Mouse (Mus musculus) forebrain, embryonic 15.5 days (tissue): ENCODE results near the gene Crls1. TPM values are rescaled to one million over a fixed set of nuclear protein-coding genes. Genes with fewer than 3 reads are reported as not detected.

Experiments
- ATAC-seq: fragments of 200-750 bp; cut with Nextera tagmentation; replicated peaks from 2 replicates; pipeline ENCODE4 v1.8.0; 2017; ENCODE audit warnings: mild to moderate bottlenecking, moderate TSS enrichment, moderate library complexity
- H3K27ac ChIP-seq: fragments of 300-500 bp; sonication (generic); replicated peaks from 2 replicates; pipeline ENCODE4 v1.5.1; 2015; ENCODE audit warnings: mild to moderate bottlenecking, inconsistent platforms
- H3K27me3 ChIP-seq: fragments of 300-500 bp; sonication (generic); 2 replicates; pipeline ENCODE4 v1.6.1; 2015; ENCODE audit warnings: inconsistent platforms
- H3K36me3 ChIP-seq: fragments of 300-500 bp; sonication (generic); 2 replicates; pipeline ENCODE4 v1.6.1; 2015; ENCODE audit warnings: mild to moderate bottlenecking, inconsistent platforms
- H3K4me1 ChIP-seq: fragments of 300-500 bp; sonication (generic); 2 replicates; pipeline ENCODE4 v1.6.1; 2015; ENCODE audit warnings: inconsistent platforms
- H3K4me2 ChIP-seq: fragments of 300-500 bp; sonication (generic); replicated peaks from 2 replicates; pipeline ENCODE4 v1.6.1; 2015; ENCODE audit warnings: mild to moderate bottlenecking, inconsistent platforms
- H3K4me3 ChIP-seq: fragments of 300-500 bp; sonication (generic); 2 replicates; pipeline ENCODE4 v1.5.1; 2015; ENCODE audit warnings: mild to moderate bottlenecking, inconsistent platforms
- H3K9ac ChIP-seq: fragments of 300-500 bp; sonication (generic); replicated peaks from 2 replicates; pipeline ENCODE4 v1.6.1; 2015; ENCODE audit warnings: mild to moderate bottlenecking, inconsistent platforms
- H3K9me3 ChIP-seq: fragments of 300-500 bp; sonication (generic); 2 replicates; pipeline ENCODE4 v1.6.1; 2016; ENCODE audit warnings: inconsistent platforms
- WGBS: fragments of 180-500 bp; shearing (Covaris S2); methylation state at CpG from one replicate; pipeline ENCODE4 v1.1.7; 2015; ENCODE audit warnings: mixed read lengths; 5-methylcytosine and 5-hydroxymethylcytosine counted together
- polyA plus RNA-seq: library from polyadenylated mRNA; unstranded; fragments of >200 nt; fragmentation: Nextera tagmentation; extraction: Ambion mirVana; gene quantifications from 2 replicates; pipeline ENCODE4 v1.2.1, GENCODE M21; 2015

Gene Crls1
- polyA plus RNA-seq, result 17.3 and 20.1 TPM in 2 replicates

DNA sequence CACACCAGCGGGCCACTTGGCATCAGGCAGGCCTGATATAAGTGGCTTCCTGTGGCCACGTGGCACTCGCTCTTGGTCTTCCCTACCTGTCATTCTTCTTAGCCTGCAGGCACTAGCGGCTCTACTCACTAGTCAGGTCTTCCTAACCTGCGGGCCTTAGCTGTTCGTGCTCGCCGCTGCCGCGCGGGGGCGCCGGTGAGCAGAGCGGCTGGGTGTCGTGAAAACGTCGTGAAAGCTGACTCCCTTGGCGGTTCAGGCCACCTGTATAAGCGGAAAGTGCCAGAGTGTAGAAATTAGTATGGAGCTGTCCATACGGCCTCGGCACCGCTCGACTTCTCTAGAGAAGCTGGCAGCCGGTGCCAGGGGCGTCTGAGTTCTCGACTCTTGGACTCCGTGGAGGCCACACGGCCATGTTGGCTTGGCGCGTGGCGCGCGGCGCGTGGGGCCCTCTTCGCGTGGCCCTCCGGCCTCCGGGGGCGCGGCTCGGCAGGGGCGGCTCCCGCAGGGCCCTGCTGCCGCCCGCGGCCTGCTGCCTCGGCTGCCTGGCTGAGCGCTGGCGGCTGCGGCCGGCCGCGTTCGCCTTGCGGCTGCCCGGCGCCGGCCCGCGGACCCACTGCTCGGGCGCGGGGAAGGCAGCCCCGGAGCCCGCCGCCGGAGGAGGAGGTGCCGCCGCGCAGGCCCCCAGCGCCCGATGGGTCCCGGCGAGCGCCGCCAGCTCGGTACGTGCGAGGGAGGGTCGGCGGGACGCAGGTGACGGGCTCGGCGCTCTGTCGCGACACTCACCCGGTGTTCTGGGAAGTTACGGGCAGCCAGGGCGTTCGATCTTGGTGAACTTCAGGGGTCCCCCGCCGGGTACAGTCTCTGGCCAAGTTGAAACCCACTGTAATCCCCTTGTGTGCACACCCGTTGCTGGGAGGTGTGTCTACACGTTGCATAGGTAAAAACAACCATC, at the start of gene Crls1:
Gene Crls1, plus strand, starts transcription at position 260 of the 952 bp plus-strand sequence.
- peaks cover 12% of the 10 kb centered on the region; the same call in 1 of the 2 replicates for H3K36me3 ChIP-seq
- peak; percentile 93 for ATAC-seq
- peaks cover 25% of the 10 kb centered on the region for H3K4me1 ChIP-seq
- H3K4me3 ChIP-seq, result peak within 1 kb of the TSS; percentile 99
- H3K9ac ChIP-seq, result peak within 1 kb of the TSS; percentile 88
- peak within 1 kb of the TSS; percentile 80 for H3K4me2 ChIP-seq
- WGBS, result under 1% methylated on average over 92 of the region's 96 CpGs
- no peaks in the 10 kb centered on the region for H3K27me3 ChIP-seq
- H3K9me3 ChIP-seq, result no peaks in the 10 kb centered on the region
- H3K27ac ChIP-seq, result peak within 1 kb of the TSS; percentile 92

- Histone ChIP-seq H3K9me3 (no peaks in the 10 kb centered on the region), H3K27me3 (no peaks in the 10 kb centered on the region), H3K36me3 (peaks cover 46% of the 10 kb centered on the region), H3K27ac (no peak overlapping the region), H3K4me2 (no peak overlapping the region), H3K9ac (no peak overlapping the region), H3K4me3 (no peak overlapping the region), H3K4me1 (no peaks in the 10 kb centered on the region)
- ATAC-seq, result no peak
- WGBS, result 86% methylated on average over 2 of the region's 2 CpGs
These were observed 43.5 kb upstream of the Crls1 start for GRCm38 (mm10) chr2:132802976-132803375.

GRCm38 (mm10) chr2:132815608-132816314, 30.7 kb upstream of the Crls1 start, which contains the start of the genes Trmt6 and Mcm8:
Trmt6 (minus strand) TSS chr2:132816055.
Mcm8 (plus strand) TSS chr2:132816141.
- peak within 1 kb of the TSS; percentile 69 for H3K9ac ChIP-seq
- peak within 1 kb of the TSS; percentile 36 for H3K27ac ChIP-seq
- peaks cover 20% of the 10 kb centered on the region for H3K4me1 ChIP-seq
- peaks cover 16% of the 10 kb centered on the region for H3K36me3 ChIP-seq
- under 1% methylated on average over 59 of the region's 59 CpGs for WGBS
- H3K4me2 ChIP-seq, result peak within 1 kb of the TSS; percentile 88
- ATAC-seq, result peak; percentile 100
- H3K9me3 ChIP-seq, result no peaks in the 10 kb centered on the region
- H3K27me3 ChIP-seq, result no peaks in the 10 kb centered on the region
- H3K4me3 ChIP-seq, result peak within 1 kb of the TSS; percentile 84

GRCm38 (mm10) chr2:132841071-132841470, 5.4 kb upstream of the Crls1 start:
- WGBS, result 79% methylated on average over 4 of the region's 4 CpGs
- Histone ChIP-seq H3K9me3 (no peaks in the 10 kb centered on the region), H3K27me3 (no peaks in the 10 kb centered on the region), H3K4me3 (no peak overlapping the region), H3K36me3 (no peaks in the 10 kb centered on the region), H3K4me1 (no peaks in the 10 kb centered on the region; the same call in 1 of the 2 replicates), H3K4me2 (no peak overlapping the region), H3K9ac (no peak overlapping the region), H3K27ac (peak overlapping the region; percentile 31; the same call in 1 of the 2 replicates)
- no peak for ATAC-seq

DNA sequence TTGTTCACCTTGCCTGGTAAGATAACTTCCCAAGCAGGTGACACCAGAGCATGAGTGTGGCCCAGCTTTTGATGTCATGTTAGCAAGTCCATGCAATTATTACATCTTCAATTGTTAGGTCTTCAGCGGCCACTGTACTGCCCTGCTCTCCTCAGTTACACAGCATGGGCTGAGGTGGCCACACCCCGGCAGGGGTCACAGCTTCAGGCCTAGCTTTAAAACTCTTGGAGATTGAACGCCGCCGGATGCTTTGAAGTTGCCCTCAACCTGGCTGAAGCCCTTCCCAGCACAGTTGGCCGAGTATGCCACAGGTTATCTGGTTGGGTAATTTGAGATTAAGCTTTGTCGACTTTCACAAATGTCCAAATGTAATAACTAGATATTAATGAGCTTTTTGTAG, 1.1 kb downstream of the Crls1 start:
- Histone ChIP-seq H3K27ac (no peak overlapping the region), H3K27me3 (no peaks in the 10 kb centered on the region), H3K4me2 (peak overlapping the region; percentile 80), H3K4me1 (peaks cover 25% of the 10 kb centered on the region), H3K9me3 (no peaks in the 10 kb centered on the region), H3K9ac (peak overlapping the region; percentile 88), H3K36me3 (peaks cover 12% of the 10 kb centered on the region; the same call in 1 of the 2 replicates), H3K4me3 (peak overlapping the region; percentile 99)
- WGBS, result 43% methylated on average over 7 of the region's 7 CpGs
- no peak for ATAC-seq

GRCm38 (mm10) chr2:132848361-132848760, 1.9 kb downstream of the Crls1 start:
- peaks cover 12% of the 10 kb centered on the region; the same call in 1 of the 2 replicates for H3K36me3 ChIP-seq
- H3K4me3 ChIP-seq, result peak overlapping the region; percentile 99; the same call in 1 of the 2 replicates
- 87% methylated on average over 4 of the region's 4 CpGs for WGBS
- no peak overlapping the region for H3K9ac ChIP-seq
- H3K9me3 ChIP-seq, result no peaks in the 10 kb centered on the region
- H3K4me2 ChIP-seq, result peak overlapping the region; percentile 80; the same call in 1 of the 2 replicates
- ATAC-seq, result no peak
- no peak overlapping the region for H3K27ac ChIP-seq
- peaks cover 25% of the 10 kb centered on the region for H3K4me1 ChIP-seq
- H3K27me3 ChIP-seq, result no peaks in the 10 kb centered on the region

DNA sequence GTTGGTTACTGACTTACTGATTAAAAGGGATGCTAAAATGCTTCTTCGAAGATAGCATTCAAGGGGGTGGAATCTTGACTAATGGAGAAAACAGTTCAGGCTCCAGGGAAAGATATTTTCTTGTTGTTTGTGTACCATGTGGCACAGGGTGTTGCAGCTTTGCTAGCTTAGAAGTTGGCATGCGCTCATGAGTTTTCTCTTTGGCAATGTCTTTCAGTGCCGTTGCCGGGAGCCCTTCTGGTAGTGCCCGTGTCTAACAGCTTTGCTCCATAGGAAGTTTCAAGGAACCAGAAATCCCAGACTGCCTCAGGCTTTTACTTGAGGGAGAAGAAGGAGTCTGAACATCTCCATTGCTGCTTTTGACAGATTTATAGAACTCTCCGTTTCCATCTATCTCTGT, 2.7 kb downstream of the Crls1 start:
- no peaks in the 10 kb centered on the region for H3K27me3 ChIP-seq
- no peak for ATAC-seq
- H3K4me2 ChIP-seq, result no peak overlapping the region
- H3K9me3 ChIP-seq, result no peaks in the 10 kb centered on the region
- no peak overlapping the region for H3K27ac ChIP-seq
- H3K36me3 ChIP-seq, result peaks cover 12% of the 10 kb centered on the region; the same call in 1 of the 2 replicates
- 67% methylated on average over 6 of the region's 6 CpGs for WGBS
- H3K9ac ChIP-seq, result no peak overlapping the region
- H3K4me3 ChIP-seq, result no peak overlapping the region
- peaks cover 25% of the 10 kb centered on the region for H3K4me1 ChIP-seq

DNA sequence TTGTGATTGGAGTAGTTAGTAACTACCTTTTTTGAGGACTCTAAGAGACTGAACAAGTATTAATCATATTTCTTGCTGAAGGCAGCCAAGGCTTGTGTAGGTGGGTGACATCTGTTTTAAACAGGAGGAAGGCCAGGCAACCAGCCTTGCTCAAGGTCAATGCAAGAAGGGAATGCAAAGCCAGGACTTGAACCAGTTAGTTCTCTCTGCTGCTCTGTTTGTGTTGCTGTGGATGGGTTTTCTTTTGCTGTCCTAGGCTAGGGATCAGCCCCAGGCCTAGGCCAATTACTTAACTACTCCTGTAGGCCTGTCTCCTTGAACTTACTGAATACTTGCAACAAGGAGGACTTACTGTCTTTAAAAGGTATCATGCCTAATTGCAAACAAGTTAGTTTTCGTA, 6.6 kb downstream of the Crls1 start:
- H3K4me1 ChIP-seq, result peaks cover 13% of the 10 kb centered on the region
- peaks cover 15% of the 10 kb centered on the region; the same call in 1 of the 2 replicates for H3K36me3 ChIP-seq
- ATAC-seq, result no peak
- no peak overlapping the region for H3K9ac ChIP-seq
- no peaks in the 10 kb centered on the region for H3K9me3 ChIP-seq
- WGBS, result 95% methylated on average over 1 of the region's 1 CpGs
- no peak overlapping the region for H3K4me3 ChIP-seq
- H3K27me3 ChIP-seq, result no peaks in the 10 kb centered on the region
- H3K4me2 ChIP-seq, result no peak overlapping the region
- no peak overlapping the region for H3K27ac ChIP-seq

GRCm38 (mm10) chr2:132856333-132856732, 9.9 kb downstream of the Crls1 start:
- H3K4me2 ChIP-seq, result no peak overlapping the region
- H3K4me3 ChIP-seq, result no peak overlapping the region
- no peaks in the 10 kb centered on the region for H3K9me3 ChIP-seq
- 74% methylated on average over 5 of the region's 5 CpGs for WGBS
- no peak for ATAC-seq
- H3K9ac ChIP-seq, result no peak overlapping the region
- no peak overlapping the region for H3K27ac ChIP-seq
- 0 out of 2 replicates have a peak, but pooled peaks cover under 1% of the 10 kb centered on the region for H3K4me1 ChIP-seq
- 0 out of 2 replicates have a peak, but pooled peaks cover 5% of the 10 kb centered on the region for H3K36me3 ChIP-seq
- H3K27me3 ChIP-seq, result no peaks in the 10 kb centered on the region

- H3K4me1 ChIP-seq, result 0 out of 2 replicates have a peak, but pooled peaks cover 2% of the 10 kb centered on the region
- H3K4me3 ChIP-seq, result no peak overlapping the region
- no peaks in the 10 kb centered on the region for H3K27me3 ChIP-seq
- no peak for ATAC-seq
- H3K9ac ChIP-seq, result no peak overlapping the region
- no peak overlapping the region for H3K4me2 ChIP-seq
- no peak overlapping the region for H3K27ac ChIP-seq
- H3K9me3 ChIP-seq, result no peaks in the 10 kb centered on the region
- H3K36me3 ChIP-seq, result peaks cover 10% of the 10 kb centered on the region
These were observed 14.0 kb downstream of the Crls1 start for GRCm38 (mm10) chr2:132860435-132860834.

- no peak overlapping the region for H3K4me2 ChIP-seq
- 0 out of 2 replicates have a peak, but pooled peaks cover 2% of the 10 kb centered on the region for H3K4me1 ChIP-seq
- 90% methylated on average over 2 of the region's 2 CpGs for WGBS
- no peak overlapping the region for H3K4me3 ChIP-seq
- no peak overlapping the region for H3K27ac ChIP-seq
- ATAC-seq, result no peak
- H3K9ac ChIP-seq, result no peak overlapping the region
- peaks cover 17% of the 10 kb centered on the region for H3K36me3 ChIP-seq
- H3K27me3 ChIP-seq, result no peaks in the 10 kb centered on the region
- H3K9me3 ChIP-seq, result no peaks in the 10 kb centered on the region
These were observed 15.0 kb downstream of the Crls1 start for GRCm38 (mm10) chr2:132861456-132861855.
